Mouse (Mus musculus) erythroblast, embryonic 14.5 days (primary cell): ENCODE results near the gene Gpr50.

ENCODE experiments used
- GATA1 ChIP-seq: IDR thresholded peaks from 2 replicates; pipeline ENCODE4 v1.6.1; 2012; ENCODE audit warnings: low read length, inconsistent platforms, mixed read lengths
- TAL1 ChIP-seq: IDR thresholded peaks from 3 replicates; pipeline ENCODE4 v1.6.1; 2012; ENCODE audit warnings: low read length, inconsistent platforms, mixed read lengths

- TF ChIP-seq GATA1 (no peak), TAL1 (no peak)
Measured at GRCm38 (mm10) chrX:71661794-71662193, 1.7 kb upstream of the Gpr50 start.
